ENCODE assay signal across 23 mouse cellular contexts in the genomic region with DNA sequence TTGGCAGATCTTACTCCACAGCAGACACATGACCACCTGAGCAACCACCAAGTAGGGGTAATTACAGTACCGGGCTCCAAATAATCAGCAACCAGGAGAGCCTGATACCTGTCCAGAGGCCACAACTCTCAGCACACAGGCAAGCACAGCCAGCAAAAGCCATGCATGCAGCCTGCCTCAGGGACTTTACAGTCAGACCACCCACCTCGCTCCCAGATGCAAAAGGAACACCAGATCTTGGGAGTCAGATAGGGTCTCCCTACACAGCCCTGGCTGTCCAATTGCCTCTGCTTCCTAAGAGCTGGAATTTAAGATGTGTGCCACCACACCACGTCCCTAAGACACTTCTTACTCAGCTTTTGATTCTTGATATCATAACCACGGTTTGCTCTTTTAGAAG. TPM values are rescaled to one million over a fixed set of nuclear protein-coding genes. Genes with fewer than 3 reads are reported as not detected.
DNase-seq lines count a peak whose midpoint lies in the region; ATAC-seq and TF ChIP-seq lines count a peak whose summit lies in the region.
"Had no signal": no experiment of that assay in that cellular context is flagged by ENCODE, and none has a peak within 500 bp of the region (broad histone marks: within the 10 kb centered on the region; RNA-seq: fewer than 3 reads in every experiment).

No protein-coding gene starts in this region.

- peaks cover 9% of the 10 kb centered on the region; the same call in 1 of the 2 replicates for H3K36me3 ChIP-seq in lung, embryonic 14.5 days (ENCODE audit: insufficient read depth)
- no peaks in the 10 kb centered on the region for H3K36me3 ChIP-seq in limb, embryonic 11.5 days (ENCODE audit: control insufficient read depth, insufficient read depth, low read length)
- H3K36me3 ChIP-seq: embryonic facial prominence, embryonic 15.5 days had no signal

- H3K27ac ChIP-seq in lung, embryonic 14.5 days (ENCODE audit: low read depth): no peak overlapping the region
- no peak overlapping the region for H3K27ac ChIP-seq in limb, embryonic 11.5 days (replicated peaks; ENCODE audit: low read depth, low read length)
- H3K27ac ChIP-seq: embryonic facial prominence, embryonic 15.5 days; hindbrain, embryonic 15.5 days; macrophage; midbrain, embryonic 12.5 days had no signal

- no peak overlapping the region for H3K9ac ChIP-seq in lung, embryonic 14.5 days
- H3K9ac ChIP-seq in limb, embryonic 11.5 days (ENCODE audit: low read length): no peak overlapping the region
- H3K9ac ChIP-seq: embryonic facial prominence, embryonic 15.5 days; hindbrain, embryonic 15.5 days; midbrain, embryonic 12.5 days had no signal

- H3K4me3 ChIP-seq in lung, embryonic 14.5 days (ENCODE audit: low read depth, low read length): no peak overlapping the region
- no peak overlapping the region for H3K4me3 ChIP-seq in limb, embryonic 11.5 days (ENCODE audit: low read depth, low read length)
- H3K4me3 ChIP-seq: hindbrain, embryonic 15.5 days had no signal

- no peaks in the 10 kb centered on the region for H3K27me3 ChIP-seq in lung, embryonic 14.5 days (ENCODE audit: insufficient read depth, low read length)
- H3K27me3 ChIP-seq in limb, embryonic 11.5 days (ENCODE audit: control insufficient read depth, insufficient read depth, low read length): no peaks in the 10 kb centered on the region
- H3K27me3 ChIP-seq: embryonic facial prominence, embryonic 15.5 days; hindbrain, embryonic 15.5 days; midbrain, embryonic 12.5 days had no signal

- ATAC-seq in lung, embryonic 14.5 days (ENCODE audit: insufficient read depth): no peak
- no peak for ATAC-seq in limb, embryonic 11.5 days (ENCODE audit: insufficient number of reproducible peaks, low FRiP score, low TSS enrichment, low read depth)
- ATAC-seq: intestine, embryonic 16.5 days had no signal

- TF ChIP-seq CTCF in lung, embryonic 14.5 days (IDR thresholded peaks at IDR 0.05; ENCODE audit: low read depth): no peak

- 63% methylated on average over 4 of the region's 4 CpGs for WGBS in lung, embryonic 14.5 days
- WGBS in limb, embryonic 11.5 days: 62% methylated on average over 4 of the region's 4 CpGs

- no peaks in the 10 kb centered on the region for H3K9me3 ChIP-seq in lung, embryonic 14.5 days (ENCODE audit: low read depth, low read length)
- H3K9me3 ChIP-seq in limb, embryonic 11.5 days (ENCODE audit: control insufficient read depth, low read length): no peaks in the 10 kb centered on the region
- H3K9me3 ChIP-seq: embryonic facial prominence, embryonic 15.5 days; hindbrain, embryonic 15.5 days; midbrain, embryonic 12.5 days had no signal

- H3K4me1 ChIP-seq in lung, embryonic 14.5 days (ENCODE audit: insufficient read depth): peaks cover 5% of the 10 kb centered on the region; the same call in 1 of the 2 replicates
- peaks cover 10% of the 10 kb centered on the region for H3K4me1 ChIP-seq in limb, embryonic 11.5 days (ENCODE audit: control insufficient read depth, insufficient read depth, low read length)

- DNase-seq in kidney, adult 8-10 months: peak; percentile 8 to 17
- no peak for DNase-seq in kidney, postnatal 25 days
- peak; percentile 8 for DNase-seq in lung, embryonic 14.5 days
- no peak for DNase-seq in lung, adult 18-20 months
- DNase-seq in ZHBTc4 (ENCODE audit: low read depth, low spot score): peak; percentile 35
- peak; percentile 67 for DNase-seq in limb, embryonic 11.5 days (ENCODE audit: low spot score)
- DNase-seq in thymus, postnatal 25 days: no peak
- DNase-seq in cerebellum, postnatal 4 days (ENCODE audit: low spot score in 2 of 2): no peak
- DNase-seq: adrenal gland, postnatal 14 days; B cell, adult 2 months; cerebellum, adult 11 months; cerebellum, postnatal 10 days; gastrocnemius, postnatal 10 days; heart, adult 18-20 months; heart, postnatal 36 days; lung, adult 2 months; right cerebral cortex, adult 18-20 months; thymus, postnatal 14 days had no signal

- peak overlapping the region; percentile 61 for H3K4me2 ChIP-seq in lung, embryonic 14.5 days
- no peak overlapping the region for H3K4me2 ChIP-seq in limb, embryonic 11.5 days (ENCODE audit: low read depth, severe bottlenecking)

RNA-seq across cellular contexts. Expression of a gene that starts 2.3 kb away (rescaled TPM):
- 34.1 and 37.2 TPM in 2 replicates for polyA plus RNA-seq in lung, embryonic 14.5 days (2014; fragmentation: Nextera tagmentation; extraction: Ambion mirVana)
- polyA plus RNA-seq in limb, embryonic 11.5 days (2014; fragmentation: Nextera tagmentation; extraction: Ambion mirVana): 34.5 and 38.2 TPM in 2 replicates

RNA-seq across cellular contexts. Expression of a gene that starts 6.3 kb away (rescaled TPM):
- 28.1 and 32.7 TPM in 2 replicates for polyA plus RNA-seq in lung, embryonic 14.5 days (2014; fragmentation: Nextera tagmentation; extraction: Ambion mirVana)
- 31.2 and 33.6 TPM in 2 replicates for polyA plus RNA-seq in limb, embryonic 11.5 days (2014; fragmentation: Nextera tagmentation; extraction: Ambion mirVana)

Comparison
In these comparisons a context has a peak if more than half of its experiments do, and no peak if none do; other contexts are left out.
1. DNase-seq: peak in kidney, adult 8-10 months (2 of 2), lung, embryonic 14.5 days (single experiment), ZHBTc4 (single experiment) and limb, embryonic 11.5 days (single experiment); none in kidney, postnatal 25 days (0 of 2), lung, adult 18-20 months (0 of 2), thymus, postnatal 25 days (single experiment) and cerebellum, postnatal 4 days (0 of 2).